Mouse (Mus musculus): ENCODE results near the gene Hoxa3.

DNA sequence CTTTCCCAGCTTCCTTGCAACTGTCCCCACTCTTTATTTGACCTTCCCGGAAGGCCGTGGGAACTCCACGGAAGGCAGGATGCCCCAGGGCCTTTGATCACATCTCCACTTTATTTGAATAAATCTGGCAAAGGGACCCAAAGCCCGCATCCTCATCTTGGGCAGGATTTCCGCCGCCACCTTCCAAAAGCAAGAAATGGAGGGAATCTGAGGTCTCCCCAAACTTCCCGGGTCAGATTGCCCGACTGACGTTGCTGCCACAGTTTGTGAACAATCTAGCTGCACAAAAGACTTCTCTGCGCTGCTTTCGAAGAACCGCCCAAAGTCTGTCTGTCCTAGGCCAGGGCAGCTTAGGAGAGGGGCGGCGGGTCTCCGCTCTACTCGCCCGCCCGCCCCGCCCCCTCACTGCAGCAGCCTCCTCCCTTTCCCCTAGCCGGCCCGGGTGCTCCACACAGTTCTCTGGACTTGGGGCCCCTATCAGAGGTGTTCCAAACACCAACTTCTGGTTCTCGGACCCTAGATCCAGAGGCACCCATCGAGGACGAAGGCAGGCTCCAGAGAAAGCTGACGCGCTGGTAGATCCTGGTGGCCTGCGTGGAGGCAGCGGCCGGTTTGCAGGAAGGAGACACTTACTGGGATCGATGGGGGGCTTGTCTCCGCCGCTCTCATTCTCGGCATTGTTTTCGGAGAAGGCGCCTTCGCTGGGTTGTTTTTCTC, 11.9 kb upstream of the Hoxa3 start:
- TF ChIP-seq CTCF (IDR thresholded peaks at IDR 0.05): no peak
- no peak for TF ChIP-seq POLR2A (IDR thresholded peaks at IDR 0.05; ENCODE audit: insufficient read depth, low read depth, low read length)

Measured in heart, adult 2 months (tissue).